Mouse (Mus musculus): ENCODE measurements at regions not wholly inside any gene's neighbourhood (a gene's known extent, or its start where the extent isn't known, plus 50 kb on each side); places are given as distances from the start of the nearest gene placed in this dataset.

- H3K27ac ChIP-seq (ENCODE audit: low read depth, low read length), result no peak overlapping the region
- H3K9me3 ChIP-seq (ENCODE audit: control insufficient read depth, low read length), result no peaks in the 10 kb centered on the region
- H3K36me3 ChIP-seq (ENCODE audit: control insufficient read depth, insufficient read depth, low read length), result no peaks in the 10 kb centered on the region
- no peaks in the 10 kb centered on the region for H3K4me1 ChIP-seq (ENCODE audit: control insufficient read depth, insufficient read depth, low read length)
- H3K4me2 ChIP-seq (ENCODE audit: low read depth, low read length), result no peak overlapping the region
- ATAC-seq (ENCODE audit: low read depth), result no peak
- H3K4me3 ChIP-seq (ENCODE audit: low read depth, low read length), result no peak overlapping the region
- H3K27me3 ChIP-seq (ENCODE audit: control insufficient read depth, insufficient read depth, low read length), result no peaks in the 10 kb centered on the region
- H3K9ac ChIP-seq (replicated peaks; ENCODE audit: low read depth, low read length), result no peak overlapping the region
- WGBS, result 79% methylated on average over 4 of the region's 4 CpGs
Observed at GRCm38 (mm10) chr14:29817548-29817947, 95.9 kb upstream of the Cacna2d3 start.

GRCm38 (mm10) chr14:29818251-29818650, 96.6 kb upstream of the Cacna2d3 start:
- H3K27me3 ChIP-seq (ENCODE audit: control insufficient read depth, insufficient read depth, low read length), result no peaks in the 10 kb centered on the region
- no peak overlapping the region for H3K4me3 ChIP-seq (ENCODE audit: low read depth, low read length)
- H3K4me1 ChIP-seq (ENCODE audit: control insufficient read depth, insufficient read depth, low read length), result no peaks in the 10 kb centered on the region
- no peaks in the 10 kb centered on the region for H3K9me3 ChIP-seq (ENCODE audit: control insufficient read depth, low read length)
- no peak overlapping the region for H3K4me2 ChIP-seq (ENCODE audit: low read depth, low read length)
- ATAC-seq (ENCODE audit: low read depth), result no peak
- H3K36me3 ChIP-seq (ENCODE audit: control insufficient read depth, insufficient read depth, low read length), result no peaks in the 10 kb centered on the region
- H3K9ac ChIP-seq (replicated peaks; ENCODE audit: low read depth, low read length), result no peak overlapping the region
- WGBS, result 93% methylated on average over 7 of the region's 7 CpGs
- H3K27ac ChIP-seq (ENCODE audit: low read depth, low read length), result no peak overlapping the region

GRCm38 (mm10) chr14:29818751-29819150, 97.1 kb upstream of the Cacna2d3 start:
- H3K4me1 ChIP-seq (ENCODE audit: control insufficient read depth, insufficient read depth, low read length), result no peaks in the 10 kb centered on the region
- no peaks in the 10 kb centered on the region for H3K27me3 ChIP-seq (ENCODE audit: control insufficient read depth, insufficient read depth, low read length)
- H3K4me3 ChIP-seq (ENCODE audit: low read depth, low read length), result no peak overlapping the region
- no peak overlapping the region for H3K27ac ChIP-seq (ENCODE audit: low read depth, low read length)
- 94% methylated on average over 2 of the region's 2 CpGs for whole genome bisulfite sequencing
- H3K9ac ChIP-seq (replicated peaks; ENCODE audit: low read depth, low read length), result no peak overlapping the region
- no peaks in the 10 kb centered on the region for H3K36me3 ChIP-seq (ENCODE audit: control insufficient read depth, insufficient read depth, low read length)
- H3K4me2 ChIP-seq (ENCODE audit: low read depth, low read length), result no peak overlapping the region
- ATAC-seq (ENCODE audit: low read depth), result no peak
- H3K9me3 ChIP-seq (ENCODE audit: control insufficient read depth, low read length), result no peaks in the 10 kb centered on the region

GRCm38 (mm10) chr14:29837063-29837462, 115.4 kb upstream of the Cacna2d3 start:
- no peak overlapping the region for H3K27ac ChIP-seq (ENCODE audit: low read depth, low read length)
- H3K36me3 ChIP-seq (ENCODE audit: control insufficient read depth, insufficient read depth, low read length), result no peaks in the 10 kb centered on the region
- 59% methylated on average over 1 of the region's 1 CpGs for WGBS
- no peak for ATAC-seq (ENCODE audit: low read depth)
- no peaks in the 10 kb centered on the region for H3K4me1 ChIP-seq (ENCODE audit: control insufficient read depth, insufficient read depth, low read length)
- H3K4me2 ChIP-seq (ENCODE audit: low read depth, low read length), result no peak overlapping the region
- H3K27me3 ChIP-seq (ENCODE audit: control insufficient read depth, insufficient read depth, low read length), result no peaks in the 10 kb centered on the region
- H3K9me3 ChIP-seq (ENCODE audit: control insufficient read depth, low read length), result no peaks in the 10 kb centered on the region
- H3K4me3 ChIP-seq (ENCODE audit: low read depth, low read length), result no peak overlapping the region
- no peak overlapping the region for H3K9ac ChIP-seq (replicated peaks; ENCODE audit: low read depth, low read length)

- Histone ChIP-seq H3K4me3 (ENCODE audit: low read depth, low read length) (no peak overlapping the region), H3K27ac (ENCODE audit: low read depth, low read length) (no peak overlapping the region), H3K27me3 (ENCODE audit: control insufficient read depth, insufficient read depth, low read length) (no peaks in the 10 kb centered on the region), H3K36me3 (ENCODE audit: control insufficient read depth, insufficient read depth, low read length) (no peaks in the 10 kb centered on the region), H3K9me3 (ENCODE audit: control insufficient read depth, low read length) (no peaks in the 10 kb centered on the region), H3K9ac (replicated peaks; ENCODE audit: low read depth, low read length) (no peak overlapping the region), H3K4me1 (ENCODE audit: control insufficient read depth, insufficient read depth, low read length) (no peaks in the 10 kb centered on the region), H3K4me2 (ENCODE audit: low read depth, low read length) (no peak overlapping the region)
- WGBS, result 80% methylated on average over 3 of the region's 3 CpGs
- ATAC-seq (ENCODE audit: low read depth), result no peak
Observed at GRCm38 (mm10) chr14:29839576-29839975, 117.9 kb upstream of the Cacna2d3 start.

GRCm38 (mm10) chr14:29841361-29842117, 119.9 kb upstream of the Cacna2d3 start:
- WGBS, result 89% methylated on average over 7 of the region's 7 CpGs

GRCm38 (mm10) chr14:29847661-29848060, 120.4 kb upstream of the Selenok start:
- Histone ChIP-seq H3K36me3 (ENCODE audit: control insufficient read depth, insufficient read depth, low read length) (no peaks in the 10 kb centered on the region), H3K27me3 (ENCODE audit: control insufficient read depth, insufficient read depth, low read length) (no peaks in the 10 kb centered on the region), H3K27ac (ENCODE audit: low read depth, low read length) (no peak overlapping the region), H3K4me3 (ENCODE audit: low read depth, low read length) (no peak overlapping the region), H3K9ac (replicated peaks; ENCODE audit: low read depth, low read length) (no peak overlapping the region), H3K4me1 (ENCODE audit: control insufficient read depth, insufficient read depth, low read length) (no peaks in the 10 kb centered on the region), H3K4me2 (ENCODE audit: low read depth, low read length) (no peak overlapping the region), H3K9me3 (ENCODE audit: control insufficient read depth, low read length) (no peaks in the 10 kb centered on the region)
- no peak for ATAC-seq (ENCODE audit: low read depth)
- 76% methylated on average over 7 of the region's 7 CpGs for WGBS

More at GRCm38 (mm10) chr14:29841361-29842117, 119.9 kb upstream of the Cacna2d3 start:
- no peak overlapping the region for H3K9ac ChIP-seq (replicated peaks; ENCODE audit: low read depth, low read length)
- H3K27me3 ChIP-seq (ENCODE audit: control insufficient read depth, insufficient read depth, low read length), result no peaks in the 10 kb centered on the region
- no peaks in the 10 kb centered on the region for H3K4me1 ChIP-seq (ENCODE audit: control insufficient read depth, insufficient read depth, low read length)
- H3K4me2 ChIP-seq (ENCODE audit: low read depth, low read length), result no peak overlapping the region
- no peaks in the 10 kb centered on the region for H3K36me3 ChIP-seq (ENCODE audit: control insufficient read depth, insufficient read depth, low read length)
- no peak for ATAC-seq (ENCODE audit: low read depth)
- no peak overlapping the region for H3K27ac ChIP-seq (ENCODE audit: low read depth, low read length)
- no peak overlapping the region for H3K4me3 ChIP-seq (ENCODE audit: low read depth, low read length)
- no peaks in the 10 kb centered on the region for H3K9me3 ChIP-seq (ENCODE audit: control insufficient read depth, low read length)

- no peak overlapping the region for H3K27ac ChIP-seq (ENCODE audit: low read depth, low read length)
- H3K4me1 ChIP-seq (ENCODE audit: control insufficient read depth, insufficient read depth, low read length), result no peaks in the 10 kb centered on the region
- 52% methylated on average over 5 of the region's 5 CpGs for WGBS
- no peaks in the 10 kb centered on the region for H3K36me3 ChIP-seq (ENCODE audit: control insufficient read depth, insufficient read depth, low read length)
- H3K4me2 ChIP-seq (ENCODE audit: low read depth, low read length), result no peak overlapping the region
- H3K4me3 ChIP-seq (ENCODE audit: low read depth, low read length), result no peak overlapping the region
- no peaks in the 10 kb centered on the region for H3K9me3 ChIP-seq (ENCODE audit: control insufficient read depth, low read length)
- H3K9ac ChIP-seq (replicated peaks; ENCODE audit: low read depth, low read length), result no peak overlapping the region
- H3K27me3 ChIP-seq (ENCODE audit: control insufficient read depth, insufficient read depth, low read length), result no peaks in the 10 kb centered on the region
- no peak for ATAC-seq (ENCODE audit: low read depth)
Observed at GRCm38 (mm10) chr14:29851286-29851685, 116.8 kb upstream of the Selenok start.

GRCm38 (mm10) chr14:29851956-29852725, 116.0 kb upstream of the Selenok start:
- ATAC-seq (ENCODE audit: low read depth), result no peak
- H3K4me2 ChIP-seq (ENCODE audit: low read depth, low read length), result no peak overlapping the region
- no peaks in the 10 kb centered on the region for H3K9me3 ChIP-seq (ENCODE audit: control insufficient read depth, low read length)
- no peaks in the 10 kb centered on the region for H3K36me3 ChIP-seq (ENCODE audit: control insufficient read depth, insufficient read depth, low read length)
- no peak overlapping the region for H3K4me3 ChIP-seq (ENCODE audit: low read depth, low read length)
- no peaks in the 10 kb centered on the region for H3K4me1 ChIP-seq (ENCODE audit: control insufficient read depth, insufficient read depth, low read length)
- H3K27ac ChIP-seq (ENCODE audit: low read depth, low read length), result no peak overlapping the region
- no peak overlapping the region for H3K9ac ChIP-seq (replicated peaks; ENCODE audit: low read depth, low read length)
- H3K27me3 ChIP-seq (ENCODE audit: control insufficient read depth, insufficient read depth, low read length), result no peaks in the 10 kb centered on the region
- WGBS, result 78% methylated on average over 11 of the region's 11 CpGs

All from neural tube, embryonic 14.5 days (tissue).